Mouse (Mus musculus): Measurements from ENCODE around the gene Hsf2. TPM values are rescaled to one million over a fixed set of nuclear protein-coding genes. Genes with fewer than 3 reads are reported as not detected.

The Hsf2 gene
- polyA plus RNA-seq, 1 experiment from 2014 or later: 42.9 TPM

DNA sequence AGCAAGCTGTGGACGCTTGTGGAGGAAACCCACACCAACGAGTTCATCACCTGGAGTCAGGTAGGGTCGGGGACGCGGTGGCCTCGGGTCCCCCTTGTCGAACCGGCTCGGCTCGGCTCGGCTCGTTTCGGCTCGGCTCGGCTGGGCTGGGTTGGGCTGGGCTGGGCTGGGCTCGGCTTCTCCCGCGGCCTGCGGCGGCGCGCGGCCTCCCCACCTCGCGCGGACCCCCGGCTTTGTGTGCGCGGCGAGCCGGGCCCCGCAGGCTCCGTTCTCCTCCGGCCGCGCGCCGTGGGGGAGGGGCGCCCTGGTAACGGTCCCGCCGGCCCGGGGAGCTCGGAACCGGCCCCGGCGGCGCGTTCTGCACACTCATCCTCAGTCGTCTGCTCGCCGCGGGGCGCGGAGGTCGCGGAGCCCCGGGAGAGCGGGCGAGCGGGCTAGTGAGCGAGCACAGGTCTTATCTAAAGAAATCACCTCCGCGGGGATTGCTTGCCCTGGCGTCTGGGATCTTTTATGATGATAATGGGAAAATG is 422 bp downstream of the Hsf2 start:
- Histone ChIP-seq H3K4me1 (peaks cover 7% of the 10 kb centered on the region; the same call in 1 of the 2 replicates), H3K36me3 (peaks cover 2% of the 10 kb centered on the region), H3K9me3 (no peaks in the 10 kb centered on the region), H3K27me3 (no peaks in the 10 kb centered on the region), H3K27ac (peak overlapping the region; percentile 98), H3K4me3 (peak overlapping the region; percentile 87), H3K4me2 (peak overlapping the region; percentile 69), H3K9ac (peak overlapping the region; percentile 97)
- under 1% methylated on average over 56 of the region's 65 CpGs for WGBS
- peak; percentile 87 for ATAC-seq (ENCODE audit: insufficient number of reproducible peaks, insufficient read depth, low FRiP score, low TSS enrichment, low read depth)

DNA sequence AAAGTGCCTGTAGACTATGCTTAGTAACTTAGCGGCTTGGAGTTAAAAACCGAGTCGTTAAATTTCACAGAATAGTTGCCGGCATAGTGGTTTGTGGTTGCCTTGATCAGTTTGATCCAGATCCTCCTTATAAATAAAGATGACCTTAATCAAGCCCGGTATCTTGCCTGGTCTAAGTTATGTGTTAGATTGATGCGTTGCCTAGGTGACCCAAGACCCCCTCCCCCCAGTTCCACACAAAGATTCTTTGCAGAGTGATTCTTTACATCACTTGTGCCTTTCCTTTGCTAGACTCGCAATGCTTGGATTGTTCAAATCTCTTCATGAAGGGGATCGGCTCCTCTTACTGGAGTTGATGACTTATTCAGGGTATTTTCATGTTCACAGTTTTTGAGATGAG is 1.0 kb downstream of the Hsf2 start:
- 1% methylated on average over 8 of the region's 8 CpGs for WGBS

DNA sequence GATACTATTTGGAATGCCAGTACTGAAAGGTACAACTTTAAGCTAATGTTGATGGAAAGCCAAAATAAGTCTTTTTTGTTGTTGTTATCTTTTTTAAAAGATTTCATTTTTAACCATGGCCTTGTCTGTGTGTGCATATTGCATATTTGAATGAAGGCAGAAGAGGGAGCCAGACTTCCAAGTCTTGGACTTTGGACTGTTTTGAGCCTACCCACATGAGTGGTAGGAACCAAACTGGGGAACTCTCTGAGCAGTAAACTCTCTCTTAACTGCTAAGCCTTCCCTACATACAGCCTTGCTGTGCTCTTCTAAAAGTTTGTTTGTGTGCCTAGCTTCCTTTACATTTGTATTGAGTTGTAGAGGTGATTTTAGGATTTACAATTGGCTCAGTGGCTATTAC is 2.4 kb downstream of the Hsf2 start:
- H3K36me3 ChIP-seq: peaks cover 10% of the 10 kb centered on the region
- H3K27ac ChIP-seq: no peak overlapping the region
- H3K4me1 ChIP-seq: peaks cover 7% of the 10 kb centered on the region; the same call in 1 of the 2 replicates
- H3K9ac ChIP-seq: no peak overlapping the region
- H3K27me3 ChIP-seq: no peaks in the 10 kb centered on the region
- no peak for ATAC-seq (ENCODE audit: insufficient number of reproducible peaks, insufficient read depth, low FRiP score, low TSS enrichment, low read depth)
- no peak overlapping the region for H3K4me3 ChIP-seq
- H3K4me2 ChIP-seq: no peak overlapping the region; the same call in 1 of the 2 replicates
- H3K9me3 ChIP-seq: no peaks in the 10 kb centered on the region

More for the DNA sequence above, 1.0 kb downstream of the Hsf2 start:
- H3K4me2 ChIP-seq: peak overlapping the region; percentile 69
- H3K9ac ChIP-seq: peak overlapping the region; percentile 97
- H3K9me3 ChIP-seq: no peaks in the 10 kb centered on the region
- peaks cover 6% of the 10 kb centered on the region for H3K36me3 ChIP-seq
- H3K4me1 ChIP-seq: peaks cover 7% of the 10 kb centered on the region; the same call in 1 of the 2 replicates
- peak overlapping the region; percentile 87 for H3K4me3 ChIP-seq
- no peak for ATAC-seq (ENCODE audit: insufficient number of reproducible peaks, insufficient read depth, low FRiP score, low TSS enrichment, low read depth)
- H3K27me3 ChIP-seq: no peaks in the 10 kb centered on the region
- no peak overlapping the region for H3K27ac ChIP-seq

DNA sequence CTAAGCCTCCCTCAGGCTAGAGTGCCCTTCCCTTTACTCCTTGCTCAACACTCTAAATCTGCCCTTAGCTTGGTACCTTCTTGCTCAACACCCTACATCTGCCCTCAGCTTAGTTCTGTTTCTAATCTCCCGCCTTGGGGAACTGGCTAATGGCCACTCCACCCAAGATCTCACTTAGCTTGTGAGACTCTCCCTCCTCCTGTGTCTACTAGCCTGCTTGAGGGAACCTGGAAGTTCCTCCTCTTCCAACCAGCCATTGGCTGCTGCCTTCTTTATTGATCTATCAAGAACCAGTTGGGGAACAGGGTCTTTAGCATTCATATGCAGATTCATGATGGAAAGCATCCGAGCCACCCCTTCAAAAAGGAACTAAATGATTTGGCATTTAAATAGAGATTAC is 5.9 kb downstream of the Hsf2 start:
- no peaks in the 10 kb centered on the region for H3K9me3 ChIP-seq
- ATAC-seq (ENCODE audit: insufficient number of reproducible peaks, insufficient read depth, low FRiP score, low TSS enrichment, low read depth): no peak
- H3K4me1 ChIP-seq: peaks cover 7% of the 10 kb centered on the region; the same call in 1 of the 2 replicates
- no peak overlapping the region for H3K27ac ChIP-seq
- H3K4me3 ChIP-seq: no peak overlapping the region
- no peak overlapping the region for H3K4me2 ChIP-seq
- 87% methylated on average over 2 of the region's 2 CpGs for WGBS
- no peaks in the 10 kb centered on the region for H3K27me3 ChIP-seq
- H3K9ac ChIP-seq: no peak overlapping the region
- peaks cover 23% of the 10 kb centered on the region for H3K36me3 ChIP-seq

DNA sequence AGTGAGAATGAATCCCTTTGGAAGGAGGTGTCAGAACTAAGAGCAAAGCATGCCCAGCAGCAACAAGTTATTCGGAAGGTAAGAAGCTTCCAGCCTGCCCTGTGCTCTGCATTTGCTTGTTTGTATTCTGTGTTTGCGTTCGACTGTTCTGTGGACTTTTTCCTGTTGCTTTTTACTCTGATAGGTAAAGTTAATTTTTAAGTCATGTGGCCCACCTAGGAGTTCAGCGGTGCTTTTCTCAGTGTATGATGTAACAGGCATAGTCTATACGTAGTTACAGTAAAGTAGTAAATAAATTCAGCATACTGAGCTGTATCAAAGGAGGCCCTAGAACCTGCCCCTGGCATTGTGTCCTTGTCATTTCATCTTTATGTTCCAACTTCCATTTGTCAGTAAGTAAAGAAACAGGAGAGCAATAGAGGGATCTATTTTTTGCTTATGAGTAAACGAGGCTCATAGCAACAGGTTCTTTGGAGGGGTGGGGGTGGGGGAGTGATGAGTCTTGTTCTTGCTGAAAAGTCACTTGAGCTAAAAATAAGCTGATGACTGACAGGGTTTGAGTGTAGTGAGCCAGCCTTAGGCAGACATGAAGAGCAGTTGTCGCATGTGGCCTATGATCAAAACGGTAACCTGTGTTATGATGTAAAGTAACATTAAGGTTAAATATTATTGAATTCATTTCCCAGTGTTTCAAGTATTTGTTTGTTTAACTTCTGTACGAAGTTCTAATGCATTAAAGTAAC is 13.4 kb downstream of the Hsf2 start:
- no peak for ATAC-seq (ENCODE audit: insufficient number of reproducible peaks, insufficient read depth, low FRiP score, low TSS enrichment, low read depth)
- H3K36me3 ChIP-seq: peaks cover 26% of the 10 kb centered on the region
- no peak overlapping the region for H3K4me2 ChIP-seq
- no peak overlapping the region for H3K4me3 ChIP-seq
- H3K9ac ChIP-seq: no peak overlapping the region
- no peak overlapping the region for H3K27ac ChIP-seq
- H3K9me3 ChIP-seq: no peaks in the 10 kb centered on the region
- no peaks in the 10 kb centered on the region for H3K27me3 ChIP-seq
- H3K4me1 ChIP-seq: peaks cover 5% of the 10 kb centered on the region; the same call in 1 of the 2 replicates
- WGBS: 69% methylated on average over 9 of the region's 9 CpGs

DNA sequence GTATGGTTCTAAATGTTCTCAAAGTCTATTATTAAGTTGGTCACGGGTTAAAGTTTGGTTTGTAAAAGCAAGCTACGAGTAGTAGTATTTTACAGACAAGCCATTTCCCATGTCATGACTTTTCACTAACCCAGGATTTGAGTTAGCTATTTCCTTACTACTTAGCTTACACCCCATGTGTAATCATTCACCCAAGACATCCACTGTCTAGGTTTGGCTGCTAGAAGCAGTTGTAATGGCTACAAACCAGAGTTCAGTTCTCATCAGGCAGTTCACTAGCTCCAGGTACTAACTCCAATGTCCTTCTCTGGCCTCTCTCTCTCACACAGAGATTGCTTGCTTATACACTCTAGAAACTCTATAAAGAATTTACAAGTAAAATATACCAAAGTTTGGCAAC is 28.4 kb downstream of the Hsf2 start:
- Histone ChIP-seq H3K27ac (no peak overlapping the region), H3K9ac (no peak overlapping the region), H3K27me3 (no peaks in the 10 kb centered on the region), H3K4me2 (no peak overlapping the region), H3K4me1 (no peaks in the 10 kb centered on the region), H3K36me3 (peaks cover 70% of the 10 kb centered on the region), H3K9me3 (no peaks in the 10 kb centered on the region), H3K4me3 (no peak overlapping the region)
- WGBS: 93% methylated on average over 2 of the region's 2 CpGs
- no peak for ATAC-seq (ENCODE audit: insufficient number of reproducible peaks, insufficient read depth, low FRiP score, low TSS enrichment, low read depth)

DNA sequence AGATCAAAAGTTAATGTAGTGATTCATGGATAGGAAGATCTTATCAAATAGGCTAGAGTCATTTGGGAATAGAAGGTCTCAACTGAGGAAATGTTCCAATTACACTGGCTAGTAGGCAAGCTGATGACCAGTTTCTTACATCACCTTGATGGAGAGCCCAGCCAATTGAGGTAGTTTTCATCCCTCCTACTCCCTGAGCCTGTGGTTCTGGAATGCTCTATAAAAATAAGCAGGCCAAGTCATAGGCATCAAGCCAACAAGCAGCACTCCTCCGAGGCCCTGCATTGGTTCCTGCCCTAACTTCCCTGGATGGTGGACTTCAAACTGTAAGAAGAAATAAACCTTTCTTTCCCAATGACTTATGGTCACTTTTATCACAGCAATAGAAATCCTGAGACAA is 29.1 kb downstream of the Hsf2 start:
- no peak overlapping the region for H3K4me3 ChIP-seq
- H3K9ac ChIP-seq: no peak overlapping the region
- no peaks in the 10 kb centered on the region for H3K27me3 ChIP-seq
- H3K4me1 ChIP-seq: no peaks in the 10 kb centered on the region
- WGBS: 86% methylated on average over 1 of the region's 1 CpGs
- no peak overlapping the region for H3K4me2 ChIP-seq
- no peak for ATAC-seq (ENCODE audit: insufficient number of reproducible peaks, insufficient read depth, low FRiP score, low TSS enrichment, low read depth)
- peaks cover 74% of the 10 kb centered on the region for H3K36me3 ChIP-seq
- H3K27ac ChIP-seq: no peak overlapping the region
- H3K9me3 ChIP-seq: no peaks in the 10 kb centered on the region

DNA sequence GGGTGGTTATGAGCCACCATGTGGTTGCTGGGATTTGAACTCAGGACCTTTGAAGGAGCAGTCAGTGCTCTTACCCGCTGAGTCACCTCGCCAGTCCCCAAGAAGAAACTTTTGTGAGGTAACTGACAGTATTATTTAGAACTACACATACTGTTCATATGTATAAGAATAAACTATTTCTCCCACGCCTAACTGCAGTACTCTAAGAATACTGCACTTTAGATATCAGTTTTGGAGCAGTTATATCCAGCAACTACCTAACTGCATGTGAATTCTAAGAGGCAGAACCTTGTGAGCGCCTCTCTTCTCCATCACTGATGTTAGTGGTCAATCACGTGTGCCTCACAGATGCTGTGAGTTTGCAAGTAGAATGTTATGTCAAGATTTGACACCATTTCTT is 40.3 kb downstream of the Hsf2 start:
- no peak overlapping the region for H3K9ac ChIP-seq
- 0 out of 2 replicates have a peak, but pooled peaks cover 5% of the 10 kb centered on the region for H3K9me3 ChIP-seq
- H3K36me3 ChIP-seq: peaks cover 51% of the 10 kb centered on the region
- peaks cover 17% of the 10 kb centered on the region for H3K4me1 ChIP-seq
- H3K4me3 ChIP-seq: no peak overlapping the region
- H3K4me2 ChIP-seq: no peak overlapping the region
- ATAC-seq (ENCODE audit: insufficient number of reproducible peaks, insufficient read depth, low FRiP score, low TSS enrichment, low read depth): no peak
- WGBS: 90% methylated on average over 5 of the region's 5 CpGs
- H3K27ac ChIP-seq: no peak overlapping the region
- H3K27me3 ChIP-seq: no peaks in the 10 kb centered on the region

DNA sequence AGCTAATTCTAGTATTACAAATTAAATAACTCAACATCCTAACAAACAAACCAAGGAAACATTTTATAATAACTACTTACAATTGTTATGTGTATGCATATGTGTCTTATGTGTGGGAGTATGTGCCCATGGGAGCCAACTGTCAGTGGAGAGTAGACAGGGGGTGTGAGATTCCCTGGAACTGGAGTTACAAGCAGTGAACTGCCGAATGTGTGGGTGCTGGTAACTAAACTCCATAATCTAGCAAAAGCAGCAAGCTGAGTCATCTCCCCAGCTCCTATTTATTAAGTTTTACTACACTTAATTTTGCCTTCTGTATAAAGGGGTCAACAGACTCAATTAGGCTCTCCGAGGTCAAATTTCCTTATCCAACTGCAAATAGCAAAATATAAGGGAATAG is 44.9 kb downstream of the Hsf2 start:
- Histone ChIP-seq H3K9ac (peak overlapping the region; percentile 51), H3K27me3 (no peaks in the 10 kb centered on the region)

DNA sequence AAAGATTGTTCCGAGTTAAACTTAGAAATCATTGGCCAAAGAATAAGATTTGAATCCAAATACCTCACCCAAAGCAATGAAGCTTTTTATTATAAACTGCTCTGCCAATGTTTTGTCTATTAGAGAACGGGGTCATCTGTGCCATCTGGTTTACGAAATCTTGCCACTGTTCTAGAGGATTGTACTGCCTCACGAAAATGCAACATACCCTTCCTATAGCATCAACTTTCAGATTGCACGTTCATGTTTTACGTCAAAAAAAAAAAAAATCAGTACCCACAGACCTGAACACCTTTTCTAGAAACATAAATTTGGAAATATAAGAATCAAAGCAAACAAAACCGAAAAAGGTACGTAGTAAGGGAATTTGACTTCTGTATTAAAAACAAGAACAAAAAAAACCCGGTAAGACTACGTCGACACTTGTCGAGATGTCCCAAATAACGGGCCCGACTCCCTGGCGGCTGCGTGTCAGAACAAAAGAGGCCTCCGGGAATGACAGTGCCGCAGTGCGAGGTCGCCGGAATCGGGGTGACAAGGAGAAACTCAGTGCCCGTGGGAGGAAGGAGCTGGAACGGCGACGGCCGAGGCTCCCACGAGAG is 45.5 kb downstream of the Hsf2 start:
- Histone ChIP-seq H3K36me3 (peaks cover 9% of the 10 kb centered on the region), H3K27ac (peak overlapping the region; percentile 95), H3K4me3 (peak overlapping the region; percentile 89), H3K4me1 (peaks cover 17% of the 10 kb centered on the region), H3K9me3 (no peaks in the 10 kb centered on the region), H3K27me3 (0 out of 2 replicates have a peak, but pooled peaks cover 2% of the 10 kb centered on the region), H3K9ac (peak overlapping the region; percentile 92), H3K4me2 (peak overlapping the region; percentile 69)
- ATAC-seq (ENCODE audit: insufficient number of reproducible peaks, insufficient read depth, low FRiP score, low TSS enrichment, low read depth): no peak; the same call in 1 of the 2 replicates
- WGBS: 3% methylated on average over 28 of the region's 28 CpGs

More for the DNA sequence above, 44.9 kb downstream of the Hsf2 start:
- Histone ChIP-seq H3K36me3 (peaks cover 16% of the 10 kb centered on the region), H3K4me1 (peaks cover 17% of the 10 kb centered on the region), H3K4me2 (peak overlapping the region; percentile 69), H3K9me3 (no peaks in the 10 kb centered on the region), H3K27ac (no peak overlapping the region), H3K4me3 (peak overlapping the region; percentile 89)
- no peak for ATAC-seq (ENCODE audit: insufficient number of reproducible peaks, insufficient read depth, low FRiP score, low TSS enrichment, low read depth)
- WGBS: 61% methylated on average over 2 of the region's 2 CpGs

DNA sequence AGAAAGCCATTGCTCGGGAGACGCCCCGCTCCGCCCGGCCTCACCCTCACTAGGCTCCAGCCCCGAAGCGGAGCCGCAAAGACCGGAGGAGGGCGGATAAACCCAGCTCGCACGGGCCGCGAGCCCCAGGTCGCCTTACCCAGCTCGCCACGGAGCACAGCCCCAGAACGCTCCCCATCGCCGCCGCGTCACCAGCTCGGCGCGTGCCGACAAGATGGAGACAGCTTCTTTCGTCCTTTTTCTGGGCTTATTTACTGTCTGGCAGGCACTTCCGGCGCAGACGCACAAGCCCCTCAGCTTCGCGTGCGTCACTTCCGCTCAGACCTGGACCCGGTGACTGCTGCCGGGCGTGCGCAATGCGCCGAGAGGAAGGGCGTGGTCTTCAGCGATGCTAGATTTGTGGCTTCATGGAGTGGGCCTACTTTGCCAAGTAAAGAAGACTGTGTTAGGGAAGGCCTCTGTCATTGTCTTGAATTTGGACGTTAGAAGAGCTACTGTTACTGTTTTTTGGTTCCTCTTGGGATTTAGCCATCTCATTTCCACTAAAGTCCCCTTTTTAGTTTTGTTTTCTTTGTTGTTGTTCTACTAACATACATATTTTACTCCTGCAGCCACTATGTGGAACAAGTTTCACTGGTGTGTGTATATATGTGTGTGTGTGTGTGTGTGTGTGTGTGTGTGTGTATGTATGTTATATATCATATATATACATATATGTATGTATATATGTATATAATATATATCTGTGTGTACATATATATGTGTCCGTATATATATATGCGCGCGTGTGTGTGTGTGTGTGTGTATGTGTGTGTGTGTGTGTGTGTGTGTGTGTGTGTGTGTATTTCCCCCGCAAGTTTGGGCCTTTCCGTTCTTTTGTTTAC is 46.3 kb downstream of the Hsf2 start, which contains the start of gene Serinc1:
Serinc1 (minus strand) TSS at position 313 of the 884 bp plus-strand sequence.
- no peaks in the 10 kb centered on the region for H3K9me3 ChIP-seq
- peaks cover 2% of the 10 kb centered on the region; the same call in 1 of the 2 replicates for H3K36me3 ChIP-seq
- peak within 1 kb of the TSS; percentile 69 for H3K4me2 ChIP-seq
- peak within 1 kb of the TSS; percentile 89 for H3K4me3 ChIP-seq
- 0 out of 2 replicates have a peak, but pooled peaks cover 4% of the 10 kb centered on the region for H3K27me3 ChIP-seq
- 12% methylated on average over 49 of the region's 49 CpGs for WGBS
- peak within 1 kb of the TSS; percentile 92 for H3K9ac ChIP-seq
- peak within 1 kb of the TSS; percentile 95 for H3K27ac ChIP-seq
- peak; percentile 98 for ATAC-seq (ENCODE audit: insufficient number of reproducible peaks, insufficient read depth, low FRiP score, low TSS enrichment, low read depth)
- H3K4me1 ChIP-seq: peaks cover 17% of the 10 kb centered on the region

Measured in embryonic facial prominence, embryonic 13.5 days (tissue).